Comparison of ENCODE assay signal across 7 mouse cellular contexts in the genomic region with DNA sequence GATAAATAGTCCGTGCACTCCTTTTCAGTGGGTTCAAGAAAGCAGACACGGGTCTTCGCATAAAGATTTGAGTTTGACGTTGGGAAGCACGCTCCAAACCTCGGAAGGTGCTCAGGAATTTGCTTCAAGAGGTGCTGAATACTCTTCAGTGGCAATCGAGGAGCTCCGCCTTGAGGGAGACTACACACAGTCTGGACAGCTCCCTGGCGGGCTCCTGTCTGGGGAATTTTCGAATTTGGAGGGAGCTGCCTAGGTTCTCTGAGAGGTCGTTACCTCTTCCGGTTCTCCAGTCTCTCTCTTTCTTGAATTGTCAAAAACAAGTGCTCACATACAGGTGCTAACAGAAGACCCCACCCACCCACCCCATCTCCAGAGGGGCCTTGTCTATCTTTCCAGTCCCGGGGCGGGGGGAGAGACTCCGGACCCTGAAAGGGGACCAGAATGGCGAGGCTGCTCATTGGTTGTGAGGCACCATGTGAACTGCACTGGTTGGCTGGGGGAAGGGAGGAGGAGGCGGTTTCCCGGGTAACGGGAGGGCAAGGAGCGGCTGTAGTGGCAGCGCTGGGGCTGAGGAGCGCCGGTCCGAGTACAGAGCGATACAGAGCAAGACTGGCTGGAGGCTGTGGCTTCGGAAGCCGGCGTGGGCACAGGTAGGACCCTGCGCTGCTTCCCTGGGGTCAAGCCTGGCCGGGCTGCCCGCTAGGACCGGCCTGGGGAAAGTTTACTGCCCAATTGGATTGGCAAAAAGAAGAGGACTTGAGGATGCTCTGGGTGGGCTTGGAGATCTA. TPM values are rescaled to one million over a fixed set of nuclear protein-coding genes. Genes with fewer than 3 reads are reported as not detected.
DNase-seq lines count a peak whose midpoint lies in the region; ATAC-seq and TF ChIP-seq lines count a peak whose summit lies in the region.

No protein-coding gene starts in this region.

- H3K4me3 ChIP-seq in embryonic facial prominence, embryonic 11.5 days (ENCODE audit: low read depth, low read length): peak overlapping the region; percentile 38
- H3K4me3 ChIP-seq in heart, embryonic 15.5 days: peak overlapping the region; percentile 41
- 0 out of 2 replicates have a peak overlapping the region, but pooled peaks have one; percentile 16 for H3K4me3 ChIP-seq in kidney, postnatal 0 days (replicated peaks; ENCODE audit: low read depth, low read length)
- H3K4me3 ChIP-seq in limb, embryonic 14.5 days (replicated peaks; ENCODE audit: low read length): peak overlapping the region; percentile 27
- H3K4me3 ChIP-seq in midbrain, postnatal 0 days (ENCODE audit: low read depth, low read length): peak overlapping the region; percentile 67
- H3K4me3 ChIP-seq in testis, adult 2 months (ENCODE audit: control insufficient read depth, low read depth, low read length): peak overlapping the region; percentile 63

- H3K4me2 ChIP-seq in embryonic facial prominence, embryonic 11.5 days (ENCODE audit: low read depth, low read length): peak overlapping the region; percentile 72
- peak overlapping the region; percentile 63 for H3K4me2 ChIP-seq in heart, embryonic 15.5 days
- H3K4me2 ChIP-seq in kidney, postnatal 0 days (ENCODE audit: low read length): peak overlapping the region; percentile 50
- peak overlapping the region; percentile 52 for H3K4me2 ChIP-seq in limb, embryonic 14.5 days (replicated peaks; ENCODE audit: low read depth, low read length, severe bottlenecking)
- H3K4me2 ChIP-seq in midbrain, postnatal 0 days (ENCODE audit: low read depth, low read length, poor library complexity, severe bottlenecking): peak overlapping the region; percentile 89

- peak; percentile 13 to 38 for DNase-seq in adrenal gland, postnatal 4 days (ENCODE audit: low spot score in 2 of 2)
- DNase-seq in embryonic facial prominence, embryonic 11.5 days (ENCODE audit: low spot score): peak; percentile 89
- peak; percentile 78 for DNase-seq in kidney, postnatal 0 days (ENCODE audit: low spot score)
- DNase-seq in limb, embryonic 14.5 days (ENCODE audit: low spot score): peak; percentile 50
- DNase-seq in midbrain, postnatal 0 days (ENCODE audit: low spot score): peak; percentile 93

- no peak for TF ChIP-seq POLR2A in limb, embryonic 14.5 days (IDR thresholded peaks at IDR 0.05; ENCODE audit: borderline replicate concordance, extremely low read depth, insufficient read depth, insufficient read length)
- 0 out of 2 replicates have a peak, but pooled peaks have one; percentile 21 for TF ChIP-seq POLR2A in testis, adult 2 months (IDR thresholded peaks at IDR 0.05; ENCODE audit: control insufficient read depth, low read depth, low read length)

- H3K27me3 ChIP-seq in embryonic facial prominence, embryonic 11.5 days (ENCODE audit: control insufficient read depth, insufficient read depth, low read length): peaks cover 36% of the 10 kb centered on the region
- peaks cover 60% of the 10 kb centered on the region for H3K27me3 ChIP-seq in heart, embryonic 15.5 days
- H3K27me3 ChIP-seq in kidney, postnatal 0 days (ENCODE audit: insufficient read depth, low read length): peaks cover 29% of the 10 kb centered on the region
- peaks cover 44% of the 10 kb centered on the region for H3K27me3 ChIP-seq in limb, embryonic 14.5 days (ENCODE audit: control insufficient read depth, insufficient read depth, low read length)
- no peaks in the 10 kb centered on the region for H3K27me3 ChIP-seq in midbrain, postnatal 0 days (ENCODE audit: insufficient read depth, low read length)
- H3K27me3 ChIP-seq in testis, adult 2 months (ENCODE audit: control insufficient read depth, insufficient read depth, low read length): no peaks in the 10 kb centered on the region

- no peak overlapping the region for H3K27ac ChIP-seq in embryonic facial prominence, embryonic 11.5 days (replicated peaks; ENCODE audit: low read depth, low read length)
- no peak overlapping the region for H3K27ac ChIP-seq in heart, embryonic 15.5 days
- no peak overlapping the region for H3K27ac ChIP-seq in kidney, postnatal 0 days
- H3K27ac ChIP-seq in limb, embryonic 14.5 days (replicated peaks; ENCODE audit: low read depth, low read length): no peak overlapping the region
- 0 out of 2 replicates have a peak overlapping the region, but pooled peaks have one; percentile 12 for H3K27ac ChIP-seq in midbrain, postnatal 0 days (ENCODE audit: low read depth, low read length)
- no peak overlapping the region for H3K27ac ChIP-seq in testis, adult 2 months (ENCODE audit: control insufficient read depth, insufficient read depth, low read depth, low read length)

- WGBS in embryonic facial prominence, embryonic 11.5 days: 1% methylated on average over 30 of the region's 32 CpGs
- WGBS in heart, embryonic 15.5 days: 2% methylated on average over 32 of the region's 32 CpGs
- 2% methylated on average over 32 of the region's 32 CpGs for WGBS in kidney, postnatal 0 days
- 2% methylated on average over 32 of the region's 32 CpGs for WGBS in limb, embryonic 14.5 days
- WGBS in midbrain, postnatal 0 days: 1% methylated on average over 32 of the region's 32 CpGs

- TF ChIP-seq CTCF in kidney, postnatal 0 days (IDR thresholded peaks at IDR 0.05; ENCODE audit: low read depth): no peak
- no peak for TF ChIP-seq CTCF in midbrain, postnatal 0 days (IDR thresholded peaks at IDR 0.05)
- no peak for TF ChIP-seq CTCF in testis, adult 2 months (IDR thresholded peaks at IDR 0.05; ENCODE audit: control insufficient read depth, insufficient read depth, insufficient replicate concordance, low read depth, low read length)

- peak; percentile 98 for ATAC-seq in embryonic facial prominence, embryonic 11.5 days (replicated peaks; ENCODE audit: insufficient number of reproducible peaks, low FRiP score, low TSS enrichment, low read depth)
- ATAC-seq in heart, embryonic 15.5 days (replicated peaks; ENCODE audit: insufficient number of reproducible peaks, insufficient read depth, low FRiP score, low read depth): peak; percentile 87
- peak; percentile 90 for ATAC-seq in kidney, postnatal 0 days (replicated peaks; ENCODE audit: low FRiP score, low read depth)
- peak; percentile 93 for ATAC-seq in limb, embryonic 14.5 days (ENCODE audit: low FRiP score, low read depth)
- ATAC-seq in midbrain, postnatal 0 days (ENCODE audit: low FRiP score): peak; percentile 94

- no peaks in the 10 kb centered on the region for H3K36me3 ChIP-seq in embryonic facial prominence, embryonic 11.5 days (replicated peaks; ENCODE audit: control insufficient read depth, insufficient read depth, low read depth, low read length)
- no peaks in the 10 kb centered on the region for H3K36me3 ChIP-seq in heart, embryonic 15.5 days
- H3K36me3 ChIP-seq in kidney, postnatal 0 days (ENCODE audit: insufficient read depth, low read length): no peaks in the 10 kb centered on the region
- H3K36me3 ChIP-seq in limb, embryonic 14.5 days (ENCODE audit: control insufficient read depth, insufficient read depth, low read length): no peaks in the 10 kb centered on the region
- H3K36me3 ChIP-seq in midbrain, postnatal 0 days (ENCODE audit: insufficient read depth, low read length): no peaks in the 10 kb centered on the region
- H3K36me3 ChIP-seq in testis, adult 2 months (ENCODE audit: control insufficient read depth, insufficient read depth, low read length): no peaks in the 10 kb centered on the region

- H3K9ac ChIP-seq in embryonic facial prominence, embryonic 11.5 days (replicated peaks; ENCODE audit: low read length): peak overlapping the region; percentile 46
- H3K9ac ChIP-seq in heart, embryonic 15.5 days: no peak overlapping the region
- H3K9ac ChIP-seq in kidney, postnatal 0 days (ENCODE audit: low read depth, low read length): no peak overlapping the region
- H3K9ac ChIP-seq in limb, embryonic 14.5 days (ENCODE audit: low read depth, low read length, severe bottlenecking): no peak overlapping the region
- H3K9ac ChIP-seq in midbrain, postnatal 0 days (replicated peaks; ENCODE audit: low read length, poor library complexity, severe bottlenecking): peak overlapping the region; percentile 54; the same call in 1 of the 2 replicates

- H3K9me3 ChIP-seq in embryonic facial prominence, embryonic 11.5 days (replicated peaks; ENCODE audit: control insufficient read depth, low read length): no peaks in the 10 kb centered on the region
- H3K9me3 ChIP-seq in heart, embryonic 15.5 days (replicated peaks): no peaks in the 10 kb centered on the region
- no peaks in the 10 kb centered on the region for H3K9me3 ChIP-seq in kidney, postnatal 0 days (replicated peaks; ENCODE audit: low read length)
- no peaks in the 10 kb centered on the region for H3K9me3 ChIP-seq in limb, embryonic 14.5 days (ENCODE audit: control insufficient read depth, low read length)
- no peaks in the 10 kb centered on the region for H3K9me3 ChIP-seq in midbrain, postnatal 0 days (ENCODE audit: low read length)

- H3K4me1 ChIP-seq in embryonic facial prominence, embryonic 11.5 days (ENCODE audit: control insufficient read depth, insufficient read depth, low read length): peaks cover 2% of the 10 kb centered on the region
- peaks cover 20% of the 10 kb centered on the region for H3K4me1 ChIP-seq in heart, embryonic 15.5 days (replicated peaks)
- no peaks in the 10 kb centered on the region for H3K4me1 ChIP-seq in kidney, postnatal 0 days (replicated peaks; ENCODE audit: insufficient read depth, low read length)
- H3K4me1 ChIP-seq in limb, embryonic 14.5 days (ENCODE audit: control insufficient read depth, insufficient read depth, low read length): peaks cover 6% of the 10 kb centered on the region; the same call in 1 of the 2 replicates
- H3K4me1 ChIP-seq in midbrain, postnatal 0 days (ENCODE audit: insufficient read depth, low read length): peaks cover 12% of the 10 kb centered on the region; the same call in 1 of the 2 replicates
- H3K4me1 ChIP-seq in testis, adult 2 months (ENCODE audit: control insufficient read depth, insufficient read depth, low read length): peaks cover 7% of the 10 kb centered on the region

RNA-seq across cellular contexts. Expression of gene Nav2, which starts 50.2 kb away (rescaled TPM):
- 10 to 100 TPM; 26.8 to 35.3 TPM for total RNA-seq in adrenal gland, postnatal 4 days (2021)
- polyA plus RNA-seq in embryonic facial prominence, embryonic 11.5 days (2014; fragmentation: Nextera tagmentation; extraction: Ambion mirVana): 7.3 and 8.0 TPM in 2 replicates
- 30.7 and 40.0 TPM in 2 replicates for polyA plus RNA-seq in heart, embryonic 15.5 days (2015; fragmentation: Nextera tagmentation; extraction: Ambion mirVana)
- polyA plus RNA-seq in kidney, postnatal 0 days (2015; fragmentation: Nextera tagmentation; extraction: Ambion mirVana): 10.1 and 12.7 TPM in 2 replicates
- polyA plus RNA-seq in limb, embryonic 14.5 days (2012; rRNA removed): 16.8 and 21.1 TPM in 2 replicates
- 15.8 and 17.7 TPM in 2 replicates for polyA plus RNA-seq in limb, embryonic 14.5 days (2014; fragmentation: Nextera tagmentation; extraction: Ambion mirVana)
- total RNA-seq in midbrain, postnatal 0 days (2014; rRNA removed): 53.8 and 67.5 TPM in 2 replicates
- 12.4 and 18.3 TPM in 2 replicates for polyA plus RNA-seq in midbrain, postnatal 0 days (2015; fragmentation: Nextera tagmentation; extraction: Ambion mirVana)
- polyA plus RNA-seq in testis, adult 2 months (2012; rRNA removed): 19.8 and 20.8 TPM in 2 replicates

Comparison
In these comparisons a context has a peak if more than half of its experiments do, and no peak if none do; other contexts are left out.
1. DNase-seq: peak in every context shown above with its lines; median percentile 93 in midbrain, postnatal 0 days; 89 in embryonic facial prominence, embryonic 11.5 days; 78 in kidney, postnatal 0 days; 50 in limb, embryonic 14.5 days; 26 in adrenal gland, postnatal 4 days.
2. H3K4me3 ChIP-seq: peak in every context shown above with its lines; median percentile 67 in midbrain, postnatal 0 days; 63 in testis, adult 2 months; 41 in heart, embryonic 15.5 days; 38 in embryonic facial prominence, embryonic 11.5 days; 27 in limb, embryonic 14.5 days; 16 in kidney, postnatal 0 days.
3. H3K9ac ChIP-seq: peak in embryonic facial prominence, embryonic 11.5 days (single experiment) and midbrain, postnatal 0 days (single experiment); none in heart, embryonic 15.5 days (single experiment), kidney, postnatal 0 days (single experiment) and limb, embryonic 14.5 days (single experiment).
4. Peak in every context shown above with its lines, with median percentiles within 50 percentile points of each other: ATAC-seq and H3K4me2 ChIP-seq.